Mouse (Mus musculus) hindbrain, postnatal 0 days (tissue): ENCODE measurements around the gene 9430038I01Rik. TPM values are rescaled to one million over a fixed set of nuclear protein-coding genes. Genes with fewer than 3 reads are reported as not detected.

Experiments used
- ATAC-seq: fragments of 200-750 bp; cut with Nextera tagmentation; 2 replicates; pipeline ENCODE4 v1.8.0; 2017; ENCODE audit warnings: mild to moderate bottlenecking, moderate TSS enrichment, moderate library complexity
- DNase-seq: peaks from one replicate; pipeline ENCODE4 v3.0.0-alpha.2; 2015; ENCODE audit warnings: low spot score
- H3K27ac ChIP-seq: fragments of 300-500 bp; sonication (generic); 2 replicates; pipeline ENCODE4 v1.5.1; 2014; ENCODE audit warnings: mild to moderate bottlenecking
- H3K27me3 ChIP-seq: fragments of 300-500 bp; sonication (generic); 2 replicates; pipeline ENCODE4 v1.6.1; 2014; ENCODE audit warnings: low read length, mixed read lengths; ENCODE audit not compliant: insufficient read depth
- H3K36me3 ChIP-seq: fragments of 300-500 bp; sonication (generic); 2 replicates; pipeline ENCODE4 v1.6.1; 2014; ENCODE audit warnings: low read length, mixed read lengths; ENCODE audit not compliant: insufficient read depth
- H3K4me1 ChIP-seq: fragments of 300-500 bp; sonication (generic); 2 replicates; pipeline ENCODE4 v1.6.1; 2014; ENCODE audit warnings: antibody characterized with exemption, low read length, mixed read lengths; ENCODE audit not compliant: insufficient read depth
- H3K4me2 ChIP-seq: fragments of 300-500 bp; sonication (generic); 2 replicates; pipeline ENCODE4 v1.6.1; 2014; ENCODE audit warnings: low read depth, mild to moderate bottlenecking, low read length, moderate library complexity, mixed read lengths
- H3K4me3 ChIP-seq: fragments of 300-500 bp; sonication (generic); 2 replicates; pipeline ENCODE4 v1.5.1; 2014; ENCODE audit warnings: low read length
- H3K9ac ChIP-seq: fragments of 300-500 bp; sonication (generic); replicated peaks from 2 replicates; pipeline ENCODE4 v1.6.1; 2014; ENCODE audit warnings: mild to moderate bottlenecking, low read length, moderate library complexity, mixed read lengths
- H3K9me3 ChIP-seq: fragments of 300-500 bp; sonication (generic); 2 replicates; pipeline ENCODE4 v1.6.1; 2016; ENCODE audit warnings: low read length, mixed read lengths
- CTCF ChIP-seq: IDR thresholded peaks from 2 replicates; pipeline ENCODE4 v1.5.1; 2016; ENCODE audit warnings: antibody characterized with exemption, control low read depth, low read depth
- WGBS: fragments of 180-500 bp; shearing (Covaris S2); extraction: QIAGEN DNeasy Blood & Tissue Kit; methylation state at CpG from one replicate; pipeline ENCODE4 v1.1.7; 2014; 5-methylcytosine and 5-hydroxymethylcytosine counted together
- polyA plus RNA-seq: library from polyadenylated mRNA; unstranded; fragments of >200 nt; fragmentation: Nextera tagmentation; extraction: Ambion mirVana; gene quantifications from 2 replicates; pipeline ENCODE4 v1.2.1, GENCODE M21; 2015
- total RNA-seq: library from RNA; depleted of rRNA; stranded (reverse); fragments of >200 nt; gene quantifications from 2 replicates; pipeline ENCODE4 v1.2.3, GENCODE M21; 2014

The 9430038I01Rik gene
- total and polyA plus RNA-seq, 2 experiments from 2014 or later, result 7.3 to 13.9 TPM

DNA sequence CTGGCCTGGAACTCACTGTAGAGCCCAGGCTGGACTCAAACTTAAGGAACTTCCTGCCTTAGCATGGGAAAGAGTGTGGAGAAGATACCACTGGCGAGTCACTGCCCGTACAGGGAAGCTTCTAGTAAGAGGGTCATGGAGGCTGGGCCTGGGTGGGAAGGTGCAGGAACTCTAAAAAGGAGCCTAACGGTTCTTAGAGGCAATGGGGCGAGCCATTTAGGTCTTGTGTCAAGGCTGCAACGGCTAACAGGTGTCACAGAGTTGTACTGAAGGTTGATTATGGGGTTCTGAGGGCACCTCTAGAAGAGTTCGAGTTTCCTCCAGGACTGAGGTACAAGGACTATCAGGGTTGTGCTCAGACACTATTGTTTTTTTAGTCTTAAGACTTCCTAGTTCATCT lies 26.3 kb upstream of the 9430038I01Rik start:
- WGBS, result 78% methylated on average over 6 of the region's 6 CpGs
- ATAC-seq (0 out of 2 replicates have a peak, but pooled peaks have one; percentile 3), DNase-seq (no peak)

DNA sequence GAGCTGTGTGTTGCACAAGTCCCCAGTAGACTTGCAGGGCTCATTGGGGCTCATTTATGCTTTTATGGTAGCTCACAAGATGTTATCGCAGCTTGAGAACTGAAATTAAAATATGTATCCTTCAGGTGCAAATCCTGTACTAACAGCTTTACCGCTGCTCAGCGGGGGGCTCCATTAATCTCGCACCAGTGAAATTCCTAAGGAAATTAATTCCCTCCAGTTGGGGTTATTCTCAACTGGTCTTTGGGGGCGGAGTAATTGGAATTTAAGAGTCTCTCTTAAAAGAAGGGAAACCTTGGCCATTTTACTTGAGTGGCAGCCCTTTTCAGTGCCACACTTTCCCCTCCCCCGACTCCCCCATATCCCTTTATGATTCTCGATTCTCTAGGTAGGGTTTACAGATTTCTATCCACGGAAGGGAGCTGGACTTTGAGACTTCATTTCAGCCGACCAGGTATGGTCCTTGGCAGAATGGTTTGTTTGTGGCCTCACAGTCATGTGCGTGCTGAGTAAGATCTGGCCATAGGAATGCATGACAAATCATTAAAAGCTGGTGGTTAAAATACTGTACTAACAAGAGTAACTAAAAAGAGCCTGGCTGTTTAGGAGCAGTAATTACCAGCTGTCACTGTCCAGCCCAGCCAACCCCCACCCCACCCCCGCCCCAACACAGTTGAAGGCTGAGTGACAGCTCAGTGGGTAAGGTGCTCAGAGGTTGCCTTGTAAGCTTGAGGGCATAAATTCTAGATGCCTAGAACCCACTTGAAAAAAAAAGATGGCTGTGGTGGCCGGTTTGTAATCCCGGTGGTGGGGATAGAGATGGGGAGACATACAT lies 21.4 kb upstream of the 9430038I01Rik start:
- no peak for DNase-seq
- ATAC-seq, result no peak
- TF ChIP-seq CTCF, result no peak
- Histone ChIP-seq H3K4me3 (no peak overlapping the region), H3K27me3 (no peaks in the 10 kb centered on the region), H3K9me3 (no peaks in the 10 kb centered on the region), H3K4me2 (no peak overlapping the region), H3K27ac (no peak overlapping the region), H3K9ac (no peak overlapping the region), H3K4me1 (no peaks in the 10 kb centered on the region), H3K36me3 (no peaks in the 10 kb centered on the region)
- WGBS, result 45% methylated on average over 13 of the region's 13 CpGs

More for the DNA sequence above, 26.3 kb upstream of the 9430038I01Rik start:
- peak overlapping the region; percentile 89; the same call in 1 of the 2 replicates for H3K27ac ChIP-seq
- no peaks in the 10 kb centered on the region for H3K27me3 ChIP-seq
- no peak for TF ChIP-seq CTCF
- H3K9ac ChIP-seq, result no peak overlapping the region; the same call in 1 of the 2 replicates
- H3K4me1 ChIP-seq, result peaks cover 8% of the 10 kb centered on the region; the same call in 1 of the 2 replicates
- H3K4me2 ChIP-seq, result peak overlapping the region; percentile 76
- H3K9me3 ChIP-seq, result no peaks in the 10 kb centered on the region
- H3K4me3 ChIP-seq, result peak overlapping the region; percentile 87
- no peaks in the 10 kb centered on the region for H3K36me3 ChIP-seq

GRCm38 (mm10) chr7:137426693-137427092 lies 16.1 kb upstream of the 9430038I01Rik start:
- no peaks in the 10 kb centered on the region for H3K36me3 ChIP-seq
- no peak overlapping the region for H3K27ac ChIP-seq
- no peak overlapping the region for H3K4me3 ChIP-seq
- H3K4me2 ChIP-seq, result no peak overlapping the region
- H3K27me3 ChIP-seq, result no peaks in the 10 kb centered on the region
- no peak overlapping the region for H3K9ac ChIP-seq
- DNase-seq, result no peak
- no peaks in the 10 kb centered on the region for H3K9me3 ChIP-seq
- no peak for TF ChIP-seq CTCF
- ATAC-seq, result no peak
- 66% methylated on average over 4 of the region's 4 CpGs for WGBS
- no peaks in the 10 kb centered on the region for H3K4me1 ChIP-seq

GRCm38 (mm10) chr7:137421236-137421635 lies 10.7 kb upstream of the 9430038I01Rik start:
- Histone ChIP-seq H3K4me1 (no peaks in the 10 kb centered on the region), H3K9ac (no peak overlapping the region), H3K4me3 (no peak overlapping the region), H3K27me3 (no peaks in the 10 kb centered on the region), H3K36me3 (no peaks in the 10 kb centered on the region), H3K9me3 (no peaks in the 10 kb centered on the region), H3K27ac (no peak overlapping the region), H3K4me2 (no peak overlapping the region)
- DNase-seq (no peak), ATAC-seq (no peak)
- WGBS, result 97% methylated on average over 4 of the region's 4 CpGs
- TF ChIP-seq CTCF, result no peak

GRCm38 (mm10) chr7:137420550-137420949 lies 10.0 kb upstream of the 9430038I01Rik start:
- no peak overlapping the region for H3K9ac ChIP-seq
- H3K27ac ChIP-seq, result no peak overlapping the region
- no peak for TF ChIP-seq CTCF
- H3K27me3 ChIP-seq, result no peaks in the 10 kb centered on the region
- no peak overlapping the region for H3K4me3 ChIP-seq
- no peak for DNase-seq
- no peak overlapping the region for H3K4me2 ChIP-seq
- WGBS, result 93% methylated on average over 2 of the region's 2 CpGs
- no peak for ATAC-seq
- H3K36me3 ChIP-seq, result no peaks in the 10 kb centered on the region
- no peaks in the 10 kb centered on the region for H3K4me1 ChIP-seq
- H3K9me3 ChIP-seq, result no peaks in the 10 kb centered on the region

GRCm38 (mm10) chr7:137414710-137415109 lies 4.1 kb upstream of the 9430038I01Rik start:
- Histone ChIP-seq H3K27me3 (no peaks in the 10 kb centered on the region), H3K9ac (no peak overlapping the region), H3K9me3 (no peaks in the 10 kb centered on the region), H3K4me1 (no peaks in the 10 kb centered on the region), H3K36me3 (no peaks in the 10 kb centered on the region), H3K4me2 (no peak overlapping the region), H3K27ac (no peak overlapping the region), H3K4me3 (no peak overlapping the region)
- WGBS, result 85% methylated on average over 8 of the region's 8 CpGs
- no peak for ATAC-seq
- no peak for TF ChIP-seq CTCF
- no peak for DNase-seq
